Mouse (Mus musculus): ENCODE results near the gene Fkbp10.

The Fkbp10 gene

DNA sequence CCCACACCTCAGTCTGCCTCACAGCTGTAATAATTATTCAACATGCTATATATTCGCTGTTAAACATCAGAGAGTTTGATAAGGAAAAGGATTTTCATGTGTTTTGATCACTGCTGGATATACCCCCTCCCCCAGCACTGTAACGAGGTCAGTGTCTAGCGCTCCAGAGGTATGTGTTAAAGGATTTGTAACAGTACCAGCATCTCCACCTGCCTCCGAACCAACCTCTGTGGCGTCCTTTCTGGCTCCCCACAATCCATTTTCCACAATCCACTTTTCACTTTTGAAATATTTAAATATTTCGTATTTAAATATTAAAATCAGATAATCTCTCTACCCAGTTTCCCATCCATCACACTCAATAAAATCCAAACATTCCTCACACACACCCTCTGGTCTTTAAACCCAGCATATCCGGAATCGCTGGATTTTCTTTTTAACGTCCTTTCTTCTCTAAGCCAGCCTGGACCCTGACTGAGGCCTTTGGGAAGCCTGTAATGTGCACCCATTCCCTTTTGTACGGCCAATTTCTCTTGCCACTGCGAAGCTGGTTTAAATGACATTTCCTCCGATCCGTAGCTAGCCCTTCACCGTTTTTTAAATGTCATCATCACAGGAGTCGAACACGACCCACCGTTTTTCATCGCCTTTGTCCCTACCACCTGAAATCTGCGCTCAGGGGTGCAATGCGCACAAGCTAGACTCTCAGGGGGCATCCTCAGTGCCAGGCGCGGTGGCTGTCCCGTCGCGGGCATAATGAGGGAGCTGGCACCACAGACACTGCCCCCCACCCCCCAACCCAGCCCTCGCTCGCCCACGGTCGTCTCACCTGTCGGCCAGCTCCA, 56.1 kb downstream of the Fkbp10 start:
- DNase-seq (ENCODE audit: extremely low spot score, low spot score), result no peak

DNA sequence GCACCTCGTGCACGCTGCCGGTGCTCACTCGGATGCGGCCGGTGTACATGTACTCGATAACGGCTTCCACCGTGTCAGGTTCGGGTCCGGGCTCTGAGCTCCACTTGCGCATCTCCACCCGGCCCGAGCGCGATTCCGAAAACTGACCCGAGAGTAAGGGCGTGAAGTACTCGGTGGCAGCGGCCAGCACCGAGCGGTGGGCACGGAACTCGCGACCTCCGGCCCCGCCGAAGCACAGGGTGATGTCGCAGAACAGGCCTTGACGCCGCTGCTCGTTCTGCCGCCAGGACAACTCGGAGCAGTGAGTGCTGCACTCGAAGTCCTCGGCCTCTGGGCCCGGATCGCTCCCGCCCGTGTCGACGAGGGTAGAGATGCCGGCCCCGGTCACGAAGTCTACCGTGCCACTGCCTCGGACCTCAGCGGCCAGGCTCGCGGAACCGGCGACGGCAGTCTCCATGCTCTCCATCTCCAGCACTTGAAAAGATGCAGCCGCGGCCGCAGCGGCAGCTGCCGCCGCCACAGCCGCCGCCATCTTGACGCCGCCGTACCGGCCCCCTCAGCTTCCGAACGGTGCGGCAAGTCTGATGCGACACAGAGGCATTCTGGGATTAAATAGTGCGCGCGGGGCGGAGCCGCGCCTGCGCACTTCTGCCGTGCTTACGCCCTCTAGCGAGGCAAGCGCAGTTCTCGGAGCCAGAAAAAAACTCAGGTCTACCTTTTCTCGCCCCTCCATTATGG, 56.9 kb downstream of the Fkbp10 start, which contains the start of gene Klhl11:
Klhl11 (minus strand) TSS at position 545 of the 738 bp plus-strand sequence.
- peak; percentile 89 for DNase-seq (ENCODE audit: extremely low spot score, low spot score)

DNA sequence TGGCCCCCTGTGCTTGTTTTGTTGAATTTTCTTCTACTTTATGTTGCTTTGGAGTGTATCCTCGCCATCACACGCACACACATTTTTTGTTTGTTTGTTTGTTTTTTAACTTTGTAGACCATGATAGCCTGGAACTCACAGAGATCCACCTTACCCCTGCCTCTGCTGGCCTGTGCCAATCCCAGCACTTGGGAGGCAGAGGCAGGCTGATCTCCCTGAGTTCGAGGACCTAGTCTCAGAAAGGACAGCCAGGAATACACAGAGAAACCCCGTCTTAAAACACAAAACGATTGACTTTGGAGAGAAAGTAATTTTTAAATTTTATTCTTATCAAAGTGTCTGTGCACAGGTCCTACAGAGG, 57.4 kb downstream of the Fkbp10 start:
- DNase-seq (ENCODE audit: extremely low spot score, low spot score), result no peak

All from neural tube, embryonic 10.5 days (tissue).